Mouse (Mus musculus): ENCODE data around the gene Mup3.
"Not testable (repeated sequence)": the region's sequence is repeated elsewhere in the genome, so short reads cannot be mapped to it uniquely, and the experiment has no call there.

Gene Mup3

DNA sequence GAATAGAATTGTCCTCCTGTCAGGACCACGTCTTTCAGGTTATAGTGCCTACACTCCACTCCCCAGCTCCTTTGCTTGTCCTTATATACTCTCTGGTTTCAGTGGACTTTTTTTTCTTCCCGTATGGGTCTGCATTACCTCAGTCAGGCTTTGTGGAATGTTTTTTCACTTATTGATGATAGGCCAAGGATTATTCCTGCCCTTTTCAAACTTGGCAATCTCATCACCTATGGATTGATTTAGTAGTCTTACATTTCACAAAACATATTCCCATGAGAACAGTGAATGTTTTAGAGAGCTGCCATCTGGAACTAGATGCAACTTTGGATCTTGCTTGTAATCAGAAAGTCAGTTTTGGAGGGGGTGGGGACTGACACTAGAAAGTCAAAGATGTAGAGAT is at the start of gene Mup3:
TSS of gene Mup3 (minus strand) at position 102 of the 400 bp plus-strand sequence.
- DNase-seq: no peak

DNA sequence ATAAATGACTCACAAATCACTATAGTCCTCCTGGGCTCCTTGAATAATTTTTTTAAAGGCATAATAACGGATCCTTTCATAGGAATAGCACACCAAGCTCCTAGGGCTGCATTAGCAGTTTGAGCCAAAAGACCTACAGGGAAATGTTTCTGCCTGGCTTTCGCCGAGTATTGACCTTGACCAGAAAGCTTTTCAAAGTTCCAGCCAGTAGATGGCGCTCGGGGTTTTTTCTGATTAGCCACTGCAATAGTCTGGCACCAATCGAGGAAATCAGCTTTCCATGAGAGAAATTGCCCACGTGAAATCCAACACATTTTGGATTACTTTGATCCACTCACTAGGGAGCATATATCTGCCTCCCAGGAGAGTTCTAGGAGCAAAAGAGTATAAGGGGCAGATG is 46.6 kb upstream of the Mup3 start:
- DNase-seq: peak; percentile 27

GRCm38 (mm10) chr4:62103366-62103765 is 16.2 kb upstream of the Mup3 start:
- DNase-seq: not testable (repeated sequence)

GRCm38 (mm10) chr4:62087953-62088352 is 811 bp upstream of the Mup3 start:
- DNase-seq: no peak

GRCm38 (mm10) chr4:62082755-62083154 is 4.4 kb downstream of the Mup3 start:
- DNase-seq: no peak

- DNase-seq: no peak
Measured at GRCm38 (mm10) chr4:62075126-62075525, 12.0 kb downstream of the Mup3 start.

GRCm38 (mm10) chr4:62054780-62055179 is 32.4 kb downstream of the Mup3 start:
- DNase-seq: not testable (repeated sequence)

DNA sequence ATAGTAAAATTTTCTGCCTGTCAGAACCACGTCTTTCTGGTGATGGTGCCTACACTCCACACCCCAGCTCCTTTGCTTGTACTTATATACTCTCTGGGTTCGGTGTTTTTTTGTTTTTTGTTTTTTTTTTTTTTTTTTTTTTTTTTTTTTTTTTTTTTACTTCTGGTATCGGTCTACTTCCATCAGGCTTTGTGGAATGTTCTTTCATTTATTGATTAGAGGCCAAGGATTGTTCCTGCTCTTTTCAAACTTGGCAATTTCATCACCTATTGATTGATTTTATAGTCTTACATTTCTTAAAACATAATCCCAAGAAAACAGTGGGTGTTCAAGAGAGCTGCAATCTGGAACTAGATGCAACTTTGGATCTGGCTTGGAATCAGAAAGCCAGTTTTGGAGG is 33.1 kb downstream of the Mup3 start, which contains the start of gene Mup20:
TSS of gene Mup20 (minus strand) at position 101 of the 400 bp plus-strand sequence.
- not testable (repeated sequence) for DNase-seq
